Mouse (Mus musculus): ENCODE measurements around the gene Slc26a6. TPM values are rescaled to one million over a fixed set of nuclear protein-coding genes. Genes with fewer than 3 reads are reported as not detected.

Slc26a6 gene
- polyA plus RNA-seq, 1 experiment, result 22.4 TPM

- DNase-seq (ENCODE audit: low read depth), result no peak
- TF ChIP-seq CTCF (IDR thresholded peaks at IDR 0.05; ENCODE audit: borderline replicate concordance, extremely low read depth, insufficient read depth, insufficient read length) (peak; percentile 14; the same call in 1 of the 2 replicates), POLR2A (IDR thresholded peaks at IDR 0.05; ENCODE audit: borderline replicate concordance, extremely low read depth, insufficient read depth, insufficient read length, poor library complexity, severe bottlenecking) (no peak)
Observed at GRCm38 (mm10) chr9:108824144-108824685, 28.9 kb upstream of the Slc26a6 start.

- peak; percentile 98 for DNase-seq (ENCODE audit: low read depth)
- TF ChIP-seq POLR2A (IDR thresholded peaks at IDR 0.05; ENCODE audit: borderline replicate concordance, extremely low read depth, insufficient read depth, insufficient read length, poor library complexity, severe bottlenecking) (no peak), CTCF (IDR thresholded peaks at IDR 0.05; ENCODE audit: borderline replicate concordance, extremely low read depth, insufficient read depth, insufficient read length) (no peak)
Observed at GRCm38 (mm10) chr9:108824755-108825413, 28.2 kb upstream of the Slc26a6 start.

GRCm38 (mm10) chr9:108825820-108826699 is 27.0 kb upstream of the Slc26a6 start, which contains the start of gene Celsr3:
Gene Celsr3 (plus strand): TSS chr9:108826320.
- no peak for TF ChIP-seq CTCF (IDR thresholded peaks at IDR 0.05; ENCODE audit: borderline replicate concordance, extremely low read depth, insufficient read depth, insufficient read length)
- TF ChIP-seq POLR2A (IDR thresholded peaks at IDR 0.05; ENCODE audit: borderline replicate concordance, extremely low read depth, insufficient read depth, insufficient read length, poor library complexity, severe bottlenecking), result peak; percentile 64; the same call in 1 of the 2 replicates
- DNase-seq (ENCODE audit: low read depth), result peak; percentile 98

GRCm38 (mm10) chr9:108826700-108827340 is 26.3 kb upstream of the Slc26a6 start:
- TF ChIP-seq CTCF (IDR thresholded peaks at IDR 0.05; ENCODE audit: borderline replicate concordance, extremely low read depth, insufficient read depth, insufficient read length) (no peak), POLR2A (IDR thresholded peaks at IDR 0.05; ENCODE audit: borderline replicate concordance, extremely low read depth, insufficient read depth, insufficient read length, poor library complexity, severe bottlenecking) (no peak)
- peak; percentile 81 for DNase-seq (ENCODE audit: low read depth)

- no peak for DNase-seq (ENCODE audit: low read depth)
- no peak for TF ChIP-seq CTCF (IDR thresholded peaks at IDR 0.05; ENCODE audit: borderline replicate concordance, extremely low read depth, insufficient read depth, insufficient read length)
- TF ChIP-seq POLR2A (IDR thresholded peaks at IDR 0.05; ENCODE audit: borderline replicate concordance, extremely low read depth, insufficient read depth, insufficient read length, poor library complexity, severe bottlenecking), result no peak
Observed at GRCm38 (mm10) chr9:108827454-108827853, 25.6 kb upstream of the Slc26a6 start.

GRCm38 (mm10) chr9:108827906-108828305 is 25.2 kb upstream of the Slc26a6 start:
- TF ChIP-seq POLR2A (IDR thresholded peaks at IDR 0.05; ENCODE audit: borderline replicate concordance, extremely low read depth, insufficient read depth, insufficient read length, poor library complexity, severe bottlenecking), result no peak
- TF ChIP-seq CTCF (IDR thresholded peaks at IDR 0.05; ENCODE audit: borderline replicate concordance, extremely low read depth, insufficient read depth, insufficient read length), result no peak
- DNase-seq (ENCODE audit: low read depth), result no peak

- DNase-seq (ENCODE audit: low read depth), result no peak
Observed at GRCm38 (mm10) chr9:108831637-108832036, 21.4 kb upstream of the Slc26a6 start.

GRCm38 (mm10) chr9:108832390-108833108 is 20.5 kb upstream of the Slc26a6 start:
- peak; percentile 95 for DNase-seq (ENCODE audit: low read depth)
- no peak for TF ChIP-seq POLR2A (IDR thresholded peaks at IDR 0.05; ENCODE audit: borderline replicate concordance, extremely low read depth, insufficient read depth, insufficient read length, poor library complexity, severe bottlenecking)
- no peak for TF ChIP-seq CTCF (IDR thresholded peaks at IDR 0.05; ENCODE audit: borderline replicate concordance, extremely low read depth, insufficient read depth, insufficient read length)

More at GRCm38 (mm10) chr9:108831637-108832036, 21.4 kb upstream of the Slc26a6 start:
- TF ChIP-seq CTCF (IDR thresholded peaks at IDR 0.05; ENCODE audit: borderline replicate concordance, extremely low read depth, insufficient read depth, insufficient read length), result no peak
- TF ChIP-seq POLR2A (IDR thresholded peaks at IDR 0.05; ENCODE audit: borderline replicate concordance, extremely low read depth, insufficient read depth, insufficient read length, poor library complexity, severe bottlenecking), result no peak

- peak; percentile 72 for DNase-seq (ENCODE audit: low read depth)
- peak; percentile 22; the same call in 1 of the 2 replicates for TF ChIP-seq CTCF (IDR thresholded peaks at IDR 0.05; ENCODE audit: borderline replicate concordance, extremely low read depth, insufficient read depth, insufficient read length)
- TF ChIP-seq POLR2A (IDR thresholded peaks at IDR 0.05; ENCODE audit: borderline replicate concordance, extremely low read depth, insufficient read depth, insufficient read length, poor library complexity, severe bottlenecking), result no peak
Observed at GRCm38 (mm10) chr9:108842989-108843388, 10.1 kb upstream of the Slc26a6 start.

- no peak for DNase-seq (ENCODE audit: low read depth)
- TF ChIP-seq CTCF (IDR thresholded peaks at IDR 0.05; ENCODE audit: borderline replicate concordance, extremely low read depth, insufficient read depth, insufficient read length), result no peak
- no peak for TF ChIP-seq POLR2A (IDR thresholded peaks at IDR 0.05; ENCODE audit: borderline replicate concordance, extremely low read depth, insufficient read depth, insufficient read length, poor library complexity, severe bottlenecking)
Observed at GRCm38 (mm10) chr9:108845390-108845789, 7.7 kb upstream of the Slc26a6 start.
